Mouse (Mus musculus) embryonic facial prominence, embryonic 11.5 days (tissue): ENCODE results near the gene Slc22a27. TPM values are rescaled to one million over a fixed set of nuclear protein-coding genes. Genes with fewer than 3 reads are reported as not detected.
"Not testable (repeated sequence)": the region's sequence is repeated elsewhere in the genome, so short reads cannot be mapped to it uniquely, and the experiment has no call there.

Experiments
- ATAC-seq: fragments of 200-750 bp; cut with Nextera tagmentation; replicated peaks from 2 replicates; pipeline ENCODE4 v1.8.0; 2017; ENCODE audit warnings: low read depth; ENCODE audit not compliant: insufficient number of reproducible peaks, low FRiP score, low TSS enrichment
- DNase-seq: peaks from one replicate; pipeline ENCODE4 v3.0.0-alpha.2; 2015; ENCODE audit warnings: low spot score
- H3K27ac ChIP-seq: fragments of 300-500 bp; sonication (generic); replicated peaks from 2 replicates; pipeline ENCODE4 v1.5.1; 2014; ENCODE audit warnings: mild to moderate bottlenecking, low read depth, low read length, control low read depth
- H3K27me3 ChIP-seq: fragments of 300-500 bp; sonication (generic); 2 replicates; pipeline ENCODE4 v1.6.1; 2014; ENCODE audit warnings: mild to moderate bottlenecking, low read length, moderate library complexity, mixed read lengths; ENCODE audit not compliant: control insufficient read depth, insufficient read depth
- H3K36me3 ChIP-seq: fragments of 300-500 bp; sonication (generic); replicated peaks from 2 replicates; pipeline ENCODE4 v1.6.1; 2014; ENCODE audit warnings: low read depth, mild to moderate bottlenecking, low read length, moderate library complexity, mixed read lengths; ENCODE audit not compliant: control insufficient read depth, insufficient read depth
- H3K4me1 ChIP-seq: fragments of 300-500 bp; sonication (generic); 2 replicates; pipeline ENCODE4 v1.6.1; 2014; ENCODE audit warnings: low read length, mixed read lengths; ENCODE audit not compliant: control insufficient read depth, insufficient read depth
- H3K4me2 ChIP-seq: fragments of 300-500 bp; sonication (generic); 2 replicates; pipeline ENCODE4 v1.6.1; 2014; ENCODE audit warnings: low read depth, mild to moderate bottlenecking, control low read depth, low read length, moderate library complexity
- H3K4me3 ChIP-seq: fragments of 300-500 bp; sonication (generic); 2 replicates; pipeline ENCODE4 v1.5.1; 2014; ENCODE audit warnings: low read depth, low read length, control low read depth
- H3K9ac ChIP-seq: fragments of 300-500 bp; sonication (generic); replicated peaks from 2 replicates; pipeline ENCODE4 v1.6.1; 2014; ENCODE audit warnings: mild to moderate bottlenecking, control low read depth, low read length
- H3K9me3 ChIP-seq: fragments of 300-500 bp; sonication (generic); replicated peaks from 2 replicates; pipeline ENCODE4 v1.6.1; 2016; ENCODE audit warnings: mild to moderate bottlenecking, low read length, inconsistent platforms, mixed read lengths; ENCODE audit not compliant: control insufficient read depth
- WGBS: fragments of 180-500 bp; shearing (Covaris S2); extraction: QIAGEN DNeasy Blood & Tissue Kit; methylation state at CpG from one replicate; pipeline ENCODE4 v1.1.7; 2014; 5-methylcytosine and 5-hydroxymethylcytosine counted together
- polyA plus RNA-seq: library from polyadenylated mRNA; unstranded; fragments of >200 nt; fragmentation: Nextera tagmentation; extraction: Ambion mirVana; gene quantifications from 2 replicates; pipeline ENCODE4 v1.2.1, GENCODE M21; 2014

Slc22a27 gene
- polyA plus RNA-seq: not detected in 2 replicates

DNA sequence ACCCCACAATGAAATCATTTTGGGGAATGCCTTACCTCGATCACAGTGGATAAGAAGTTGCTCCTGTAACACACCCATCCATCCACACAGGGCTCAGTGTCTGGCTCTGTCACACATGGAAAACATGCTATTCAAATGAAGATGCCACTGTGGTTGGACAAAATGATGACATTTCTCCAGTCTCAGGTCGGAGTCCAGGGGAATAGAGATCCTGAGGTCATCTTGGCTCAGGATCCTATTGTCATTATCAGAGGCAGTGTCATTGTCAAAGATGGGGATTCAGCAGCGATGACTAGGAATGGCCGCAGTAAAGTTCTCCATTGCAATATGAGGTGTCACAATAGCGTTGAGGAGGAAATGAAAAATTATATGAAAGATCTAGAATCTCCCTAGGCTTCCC, at the start of gene Slc22a27:
Gene Slc22a27, minus strand, starts transcription at position 101 of the 400 bp plus-strand sequence.
- not testable (repeated sequence) for H3K4me3 ChIP-seq, ATAC-seq
- 71% methylated on average over 5 of the region's 5 CpGs for WGBS

GRCm38 (mm10) chr19:8011596-8011995, 45.8 kb upstream of the Slc22a27 start:
- not testable (repeated sequence) for H3K9me3 ChIP-seq, H3K9ac ChIP-seq, H3K4me2 ChIP-seq, H3K27me3 ChIP-seq, H3K27ac ChIP-seq, H3K4me3 ChIP-seq, ATAC-seq, DNase-seq, H3K4me1 ChIP-seq, H3K36me3 ChIP-seq
- WGBS: 91% methylated on average over 9 of the region's 9 CpGs

More for the DNA sequence above, at the start of gene Slc22a27:
- not testable (repeated sequence) for H3K27me3 ChIP-seq, H3K4me2 ChIP-seq, H3K27ac ChIP-seq, DNase-seq, H3K36me3 ChIP-seq, H3K9me3 ChIP-seq, H3K4me1 ChIP-seq, H3K9ac ChIP-seq

- H3K4me3 ChIP-seq, H3K27ac ChIP-seq, H3K4me2 ChIP-seq, H3K36me3 ChIP-seq, H3K9me3 ChIP-seq, H3K9ac ChIP-seq, ATAC-seq, H3K4me1 ChIP-seq, H3K27me3 ChIP-seq, DNase-seq: not testable (repeated sequence)
- WGBS: 89% methylated on average over 6 of the region's 6 CpGs
These were observed 43.3 kb upstream of the Slc22a27 start for GRCm38 (mm10) chr19:8009086-8009485.

DNA sequence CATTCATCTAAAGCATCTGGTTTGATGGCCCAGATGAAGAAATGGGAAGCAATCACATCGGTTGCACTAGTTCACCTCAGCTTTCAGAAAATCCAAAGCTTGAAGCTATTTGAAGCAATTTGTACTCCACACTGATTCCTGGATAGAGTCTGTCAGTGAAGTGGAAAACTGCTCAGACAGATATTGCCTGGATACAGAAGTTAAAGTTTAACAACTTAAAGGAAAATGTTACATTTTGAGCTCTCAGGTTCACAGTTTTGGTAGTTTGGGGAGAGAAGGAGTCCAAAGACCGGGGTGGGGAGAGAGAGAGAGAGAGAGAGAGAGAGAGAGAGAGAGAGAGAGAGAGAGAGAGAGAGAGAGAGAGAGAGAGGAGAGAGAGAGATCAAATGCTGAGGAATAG, 2.9 kb upstream of the Slc22a27 start:
- 68% methylated on average over 2 of the region's 2 CpGs for WGBS
- no peak for DNase-seq
- H3K27me3 ChIP-seq: no peaks in the 10 kb centered on the region

DNA sequence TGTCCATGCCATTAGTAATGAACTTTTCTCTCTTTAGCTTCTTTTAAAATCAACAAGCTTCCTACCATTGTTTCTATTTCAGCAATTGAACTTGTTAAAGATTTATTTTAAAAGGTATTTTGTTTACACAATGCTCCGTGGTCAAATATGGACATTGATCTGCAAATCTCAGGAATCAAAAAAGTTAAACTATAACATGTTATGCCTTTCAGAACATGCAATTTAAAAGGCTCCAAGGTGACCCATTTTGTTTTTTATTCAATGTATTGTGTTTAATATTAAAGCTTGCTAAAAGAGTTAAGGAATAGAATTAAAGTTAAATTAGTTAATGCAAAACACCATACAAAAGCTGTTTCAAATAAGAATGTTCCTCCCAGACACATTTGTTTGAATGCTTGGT, 723 bp upstream of the Slc22a27 start:
- H3K4me2 ChIP-seq, ATAC-seq, H3K27ac ChIP-seq, H3K9me3 ChIP-seq, H3K36me3 ChIP-seq, H3K4me3 ChIP-seq, H3K27me3 ChIP-seq, H3K9ac ChIP-seq, H3K4me1 ChIP-seq, DNase-seq: not testable (repeated sequence)
- 62% methylated on average over 1 of the region's 1 CpGs for WGBS

More for the DNA sequence above, 2.9 kb upstream of the Slc22a27 start:
- no peak for ATAC-seq
- no peaks in the 10 kb centered on the region for H3K9me3 ChIP-seq
- H3K36me3 ChIP-seq: no peaks in the 10 kb centered on the region
- no peaks in the 10 kb centered on the region for H3K4me1 ChIP-seq
- H3K4me3 ChIP-seq: no peak overlapping the region
- no peak overlapping the region for H3K4me2 ChIP-seq
- no peak overlapping the region for H3K9ac ChIP-seq
- no peak overlapping the region for H3K27ac ChIP-seq

DNA sequence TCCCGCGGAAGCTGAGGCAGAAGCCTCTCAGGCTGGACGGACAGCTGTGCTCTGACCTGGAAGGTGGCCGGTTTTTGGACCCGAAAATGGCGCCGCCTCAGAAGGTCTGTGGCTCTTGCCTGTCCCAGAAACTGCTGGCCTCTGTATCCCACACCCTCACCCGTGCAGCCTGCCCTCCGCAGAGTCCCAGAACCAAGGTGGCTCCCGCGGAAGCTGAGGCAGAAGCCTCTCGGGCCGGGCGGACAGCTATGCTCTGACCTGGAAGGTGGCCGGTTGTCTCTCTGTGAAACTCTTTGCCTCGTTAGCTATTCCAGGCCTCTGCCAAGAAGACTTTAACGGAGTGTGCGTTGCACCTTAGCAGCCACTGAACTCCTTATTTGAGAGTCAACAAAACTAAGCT, 26.4 kb downstream of the Slc22a27 start:
- H3K27ac ChIP-seq, ATAC-seq, H3K4me3 ChIP-seq, H3K9me3 ChIP-seq, H3K27me3 ChIP-seq, DNase-seq, H3K9ac ChIP-seq, H3K4me1 ChIP-seq, H3K36me3 ChIP-seq, H3K4me2 ChIP-seq: not testable (repeated sequence)
- WGBS: 86% methylated on average over 18 of the region's 18 CpGs

- H3K4me3 ChIP-seq: no peak overlapping the region
- H3K36me3 ChIP-seq: no peaks in the 10 kb centered on the region
- H3K4me1 ChIP-seq: no peaks in the 10 kb centered on the region
- H3K9ac ChIP-seq: no peak overlapping the region
- no peak for DNase-seq
- no peaks in the 10 kb centered on the region for H3K9me3 ChIP-seq
- WGBS: 86% methylated on average over 1 of the region's 1 CpGs
- no peaks in the 10 kb centered on the region for H3K27me3 ChIP-seq
- H3K27ac ChIP-seq: no peak overlapping the region
- H3K4me2 ChIP-seq: no peak overlapping the region
- no peak for ATAC-seq
These were observed 89.2 kb downstream of the Slc22a27 start for GRCm38 (mm10) chr19:7876626-7877025.

DNA sequence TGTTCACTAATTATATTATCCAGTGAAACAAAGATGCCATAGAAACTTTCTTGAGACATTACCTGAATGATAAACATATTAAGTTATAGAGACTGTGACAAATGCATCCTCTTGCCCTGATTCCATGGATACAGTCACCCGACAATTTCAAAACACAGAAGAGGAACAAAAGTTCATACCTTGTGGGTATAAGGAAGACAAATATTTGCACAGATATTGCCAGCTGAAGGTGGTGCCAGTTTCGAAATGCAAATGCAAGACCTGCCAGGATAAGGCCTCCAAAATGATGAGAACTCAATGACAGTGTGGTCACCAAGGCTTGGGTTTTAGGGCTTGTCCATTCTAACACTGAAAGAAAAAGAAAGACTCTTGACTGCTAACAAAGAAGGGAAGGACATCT, 136.0 kb downstream of the Slc22a27 start:
- DNase-seq (no peak), ATAC-seq (no peak)
- WGBS: 69% methylated on average over 2 of the region's 2 CpGs
- Histone ChIP-seq H3K36me3 (no peaks in the 10 kb centered on the region), H3K9me3 (no peaks in the 10 kb centered on the region; the same call in 1 of the 2 replicates), H3K27ac (no peak overlapping the region), H3K27me3 (no peaks in the 10 kb centered on the region), H3K9ac (no peak overlapping the region), H3K4me3 (no peak overlapping the region), H3K4me1 (no peaks in the 10 kb centered on the region), H3K4me2 (no peak overlapping the region)
